Mouse (Mus musculus) small intestine, adult 2 months (tissue): Measurements from ENCODE around the gene Gif.

Source experiments
- CTCF ChIP-seq: fragments of 200-500 bp; IDR thresholded peaks from 2 replicates; pipeline ENCODE4 v1.5.1; 2012; ENCODE audit warnings: low read depth, mild to moderate bottlenecking, control low read depth, inconsistent platforms, low read length, moderate library complexity, mixed read lengths; ENCODE audit not compliant: insufficient replicate concordance, insufficient read length; ENCODE audit errors: extremely low read depth
- POLR2A ChIP-seq: fragments of 200-500 bp; IDR thresholded peaks from 2 replicates; pipeline ENCODE4 v1.6.1; 2012; ENCODE audit warnings: low read depth, mild to moderate bottlenecking, control low read depth, inconsistent platforms, low read length, moderate library complexity

DNA sequence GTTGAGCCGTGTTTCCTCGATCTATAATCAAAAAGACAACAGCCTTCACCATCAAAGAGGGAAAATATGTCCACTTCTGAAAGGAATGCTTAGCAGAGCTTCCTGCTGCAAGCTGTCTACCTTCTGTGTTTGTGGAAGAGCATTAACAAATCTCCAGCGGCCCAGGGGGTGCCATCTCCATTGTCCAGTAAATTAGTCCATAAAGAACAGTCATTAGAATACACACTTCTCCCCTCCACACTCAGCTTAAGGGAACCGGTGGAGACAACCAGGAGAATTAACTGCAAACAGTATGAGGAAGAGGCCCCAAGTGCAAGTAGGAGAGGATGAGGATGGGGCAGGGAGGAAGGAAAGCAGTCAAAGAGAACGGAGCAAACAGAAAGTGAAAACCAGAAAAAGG is 44.5 kb downstream of the Gif start:
- TF ChIP-seq CTCF (no peak), POLR2A (no peak)
